Mouse (Mus musculus) layer of hippocampus, adult 2 months (tissue): ENCODE measurements around the gene Fam114a2. TPM values are rescaled to one million over a fixed set of nuclear protein-coding genes. Genes with fewer than 3 reads are reported as not detected.
A peak's percentile ranks its signal among the peaks of the same experiment; 100 is the strongest.

Source experiments
- DNase-seq, 2 experiments: peaks; one replicate each; pipeline ENCODE4 v3.0.0; 2022; ENCODE audit warnings: low spot score in 2 of 2
- H3K27ac ChIP-seq: fragments of 200-600 bp; 2 replicates; pipeline ENCODE4 v1.8.1; 2022
- H3K4me3 ChIP-seq: fragments of 200-600 bp; 2 replicates; pipeline ENCODE4 v1.8.1; 2022; ENCODE audit warnings: mild to moderate bottlenecking
- CTCF ChIP-seq: fragments of 200-600 bp; conservative IDR thresholded peaks from 2 replicates; pipeline ENCODE4 v1.8.1; 2022; ENCODE audit warnings: antibody characterized with exemption, mild to moderate bottlenecking, moderate library complexity
- total RNA-seq, 2 experiments: library from RNA; stranded (reverse); gene quantifications; 2 replicates each; pipeline ENCODE4 v1.2.3; 2021

The Fam114a2 gene
- total RNA-seq, 2 experiments from 2014 or later, result 41.1 to 42.4 TPM

GRCm38 (mm10) chr11:57532306-57532705 lies 13.9 kb upstream of the Fam114a2 start:
- no peak overlapping the region for H3K27ac ChIP-seq

GRCm38 (mm10) chr11:57531300-57531950 lies 13.0 kb upstream of the Fam114a2 start:
- DNase-seq, result peak in 1 of 2 experiments; percentile 42
- Histone ChIP-seq H3K27ac (peak overlapping the region; percentile 12; the same call in 1 of the 2 replicates), H3K4me3 (no peak overlapping the region)
- no peak for TF ChIP-seq CTCF

More at GRCm38 (mm10) chr11:57532306-57532705, 13.9 kb upstream of the Fam114a2 start:
- no peak for DNase-seq
- no peak for TF ChIP-seq CTCF
- H3K4me3 ChIP-seq, result no peak overlapping the region

GRCm38 (mm10) chr11:57529111-57529510 lies 10.7 kb upstream of the Fam114a2 start:
- no peak for TF ChIP-seq CTCF
- no peak for DNase-seq
- no peak overlapping the region for H3K4me3 ChIP-seq
- no peak overlapping the region for H3K27ac ChIP-seq

GRCm38 (mm10) chr11:57527506-57527905 lies 9.1 kb upstream of the Fam114a2 start:
- Histone ChIP-seq H3K4me3 (no peak overlapping the region), H3K27ac (no peak overlapping the region)
- no peak for TF ChIP-seq CTCF
- no peak for DNase-seq

- H3K4me3 ChIP-seq, result no peak overlapping the region
- no peak overlapping the region for H3K27ac ChIP-seq
- TF ChIP-seq CTCF, result no peak
- no peak for DNase-seq
Observed at GRCm38 (mm10) chr11:57525900-57526299, 7.5 kb upstream of the Fam114a2 start.

GRCm38 (mm10) chr11:57524597-57524996 lies 6.2 kb upstream of the Fam114a2 start:
- Histone ChIP-seq H3K4me3 (no peak overlapping the region), H3K27ac (peak overlapping the region; percentile 91; the same call in 1 of the 2 replicates)
- no peak for DNase-seq
- TF ChIP-seq CTCF, result no peak

GRCm38 (mm10) chr11:57523418-57523817 lies 5.0 kb upstream of the Fam114a2 start:
- no peak for TF ChIP-seq CTCF
- no peak for DNase-seq
- Histone ChIP-seq H3K27ac (peak overlapping the region; percentile 91), H3K4me3 (no peak overlapping the region)

GRCm38 (mm10) chr11:57522046-57522445 lies 3.6 kb upstream of the Fam114a2 start:
- peak overlapping the region; percentile 34; the same call in 1 of the 2 replicates for H3K4me3 ChIP-seq
- TF ChIP-seq CTCF, result no peak
- peak; percentile 71 to 87 for DNase-seq
- peak overlapping the region; percentile 91 for H3K27ac ChIP-seq

- TF ChIP-seq CTCF, result no peak
- no peak for DNase-seq
- Histone ChIP-seq H3K27ac (peak overlapping the region; percentile 91), H3K4me3 (no peak overlapping the region; the same call in 1 of the 2 replicates)
Observed at GRCm38 (mm10) chr11:57521206-57521605, 2.8 kb upstream of the Fam114a2 start.

GRCm38 (mm10) chr11:57519304-57519703 lies 887 bp upstream of the Fam114a2 start:
- TF ChIP-seq CTCF, result no peak
- Histone ChIP-seq H3K27ac (peak overlapping the region; percentile 91), H3K4me3 (peak overlapping the region; percentile 93)
- DNase-seq, result no peak

- peak overlapping the region; percentile 93 for H3K4me3 ChIP-seq
- H3K27ac ChIP-seq, result peak overlapping the region; percentile 91
- TF ChIP-seq CTCF, result no peak
- DNase-seq, result no peak
Observed at GRCm38 (mm10) chr11:57518751-57519148, 333 bp upstream of the Fam114a2 start.

GRCm38 (mm10) chr11:57516946-57517441 lies 1.4 kb downstream of the Fam114a2 start:
- DNase-seq, result no peak
- H3K27ac ChIP-seq, result no peak overlapping the region
- TF ChIP-seq CTCF, result no peak
- H3K4me3 ChIP-seq, result peak overlapping the region; percentile 4; the same call in 1 of the 2 replicates

- no peak for TF ChIP-seq CTCF
- H3K27ac ChIP-seq, result no peak overlapping the region
- no peak overlapping the region for H3K4me3 ChIP-seq
- no peak for DNase-seq
Observed at GRCm38 (mm10) chr11:57515218-57515617, 3.2 kb downstream of the Fam114a2 start.

GRCm38 (mm10) chr11:57506899-57507298 lies 11.5 kb downstream of the Fam114a2 start:
- no peak overlapping the region for H3K4me3 ChIP-seq
- peak overlapping the region; percentile 57 for H3K27ac ChIP-seq
- TF ChIP-seq CTCF, result no peak
- DNase-seq, result peak; percentile 19 to 44
